Mouse (Mus musculus): ENCODE measurements around the gene Pxmp4. TPM values are rescaled to one million over a fixed set of nuclear protein-coding genes. Genes with fewer than 3 reads are reported as not detected.

Pxmp4 gene
- total RNA-seq, 2 experiments from 2014 or later = 9.0 to 11.2 TPM

GRCm38 (mm10) chr2:154551476-154551875, 52.0 kb downstream of the Pxmp4 start, which contains the start of gene Actl10:
Gene Actl10 (plus strand): TSS chr2:154551776.
- no peak for ATAC-seq (replicated peaks; ENCODE audit: low FRiP score, poor library complexity, severe bottlenecking)

- ATAC-seq (replicated peaks; ENCODE audit: low FRiP score, poor library complexity, severe bottlenecking) = no peak
Observed at GRCm38 (mm10) chr2:154550937-154551336, 52.6 kb downstream of the Pxmp4 start.

GRCm38 (mm10) chr2:154549886-154550189, 53.7 kb downstream of the Pxmp4 start:
- no peak for ATAC-seq (replicated peaks; ENCODE audit: low FRiP score, poor library complexity, severe bottlenecking)

- peak; percentile 50 for ATAC-seq (replicated peaks; ENCODE audit: low FRiP score, poor library complexity, severe bottlenecking)
Observed at GRCm38 (mm10) chr2:154549127-154549885, 54.2 kb downstream of the Pxmp4 start.

GRCm38 (mm10) chr2:154548688-154549087, 54.8 kb downstream of the Pxmp4 start:
- no peak for ATAC-seq (replicated peaks; ENCODE audit: low FRiP score, poor library complexity, severe bottlenecking)

- ATAC-seq (replicated peaks; ENCODE audit: low FRiP score, poor library complexity, severe bottlenecking) = no peak
Observed at GRCm38 (mm10) chr2:154546711-154547110, 56.8 kb downstream of the Pxmp4 start, which contains the start of gene 1700003F12Rik. Gene 1700003F12Rik (plus strand): TSS chr2:154547085.

- ATAC-seq (replicated peaks; ENCODE audit: low FRiP score, poor library complexity, severe bottlenecking) = no peak
Observed at GRCm38 (mm10) chr2:154543567-154544347, 59.8 kb downstream of the Pxmp4 start.

GRCm38 (mm10) chr2:154541630-154542029, 61.9 kb downstream of the Pxmp4 start:
- no peak for ATAC-seq (replicated peaks; ENCODE audit: low FRiP score, poor library complexity, severe bottlenecking)

- no peak for ATAC-seq (replicated peaks; ENCODE audit: low FRiP score, poor library complexity, severe bottlenecking)
Observed at GRCm38 (mm10) chr2:154539720-154540119, 63.8 kb downstream of the Pxmp4 start.

- ATAC-seq (replicated peaks; ENCODE audit: low FRiP score, poor library complexity, severe bottlenecking) = no peak
Observed at GRCm38 (mm10) chr2:154538710-154539109, 64.8 kb downstream of the Pxmp4 start.

GRCm38 (mm10) chr2:154538310-154538709, 65.2 kb downstream of the Pxmp4 start:
- ATAC-seq (replicated peaks; ENCODE audit: low FRiP score, poor library complexity, severe bottlenecking) = no peak

Other genes with a start within 250 kb of the Pxmp4 start
- gene Cdk5rap1, start 230.7 kb downstream of the Pxmp4 start, total RNA-seq (2015; ENCODE audit: low replicate concordance) = 5.9 and 13.1 TPM in 2 replicates
- 12.7 and 21.5 TPM in 2 replicates for gene Cdk5rap1, start 230.7 kb downstream of the Pxmp4 start, total RNA-seq (2017; ENCODE audit: low replicate concordance)
- not detected in 2 replicates for gene Snta1, start 195.6 kb downstream of the Pxmp4 start, total RNA-seq (2015; ENCODE audit: low replicate concordance)
- 0.17 and 0.56 TPM in 2 replicates for gene Snta1, start 195.6 kb downstream of the Pxmp4 start, total RNA-seq (2017; ENCODE audit: low replicate concordance)
- 5.6 and 8.5 TPM in 2 replicates for gene Cbfa2t2, start 167.2 kb downstream of the Pxmp4 start, total RNA-seq (2015; ENCODE audit: low replicate concordance)
- 2.9 and 9.5 TPM in 2 replicates for gene Cbfa2t2, start 167.2 kb downstream of the Pxmp4 start, total RNA-seq (2017; ENCODE audit: low replicate concordance)
- not detected in 2 replicates for gene 1700003F12Rik, start 56.6 kb downstream of the Pxmp4 start, total RNA-seq (2015; ENCODE audit: low replicate concordance)
- gene 1700003F12Rik, start 56.6 kb downstream of the Pxmp4 start, total RNA-seq (2017; ENCODE audit: low replicate concordance) = not detected in 2 replicates
- not detected in 2 replicates for gene Actl10, start 51.9 kb downstream of the Pxmp4 start, total RNA-seq (2015; ENCODE audit: low replicate concordance)
- not detected in 2 replicates for gene Actl10, start 51.9 kb downstream of the Pxmp4 start, total RNA-seq (2017; ENCODE audit: low replicate concordance)
- gene Necab3, start 44.8 kb downstream of the Pxmp4 start, total RNA-seq (2015; ENCODE audit: low replicate concordance) = 0.63 TPM in 1 of 2 replicates, not detected in the other
- gene Necab3, start 44.8 kb downstream of the Pxmp4 start, total RNA-seq (2017; ENCODE audit: low replicate concordance) = 11.6 TPM in 1 of 2 replicates, not detected in the other
- 6.7 and 11.1 TPM in 2 replicates for gene E2f1, start 33.8 kb downstream of the Pxmp4 start, total RNA-seq (2015; ENCODE audit: low replicate concordance)
- 5.5 and 7.0 TPM in 2 replicates for gene E2f1, start 33.8 kb downstream of the Pxmp4 start, total RNA-seq (2017; ENCODE audit: low replicate concordance)
- gene Zfp341, start 9.6 kb upstream of the Pxmp4 start, total RNA-seq (2015; ENCODE audit: low replicate concordance) = 6.9 and 11.0 TPM in 2 replicates
- gene Zfp341, start 9.6 kb upstream of the Pxmp4 start, total RNA-seq (2017; ENCODE audit: low replicate concordance) = 6.4 TPM in 2 replicates
- 6.7 TPM in 1 of 2 replicates, not detected in the other for gene 4930519P11Rik, start 9.7 kb upstream of the Pxmp4 start, total RNA-seq (2015; ENCODE audit: low replicate concordance)
- 1.8 TPM in 1 of 2 replicates, not detected in the other for gene 4930519P11Rik, start 9.7 kb upstream of the Pxmp4 start, total RNA-seq (2017; ENCODE audit: low replicate concordance)
- gene Chmp4b, start 48.0 kb upstream of the Pxmp4 start, total RNA-seq (2015; ENCODE audit: low replicate concordance) = 28.0 and 35.7 TPM in 2 replicates
- 47.3 and 59.0 TPM in 2 replicates for gene Chmp4b, start 48.0 kb upstream of the Pxmp4 start, total RNA-seq (2017; ENCODE audit: low replicate concordance)
- not detected in 2 replicates for gene Gm14214, start 166.3 kb upstream of the Pxmp4 start, total RNA-seq (2015; ENCODE audit: low replicate concordance)
- not detected in 2 replicates for gene Gm14214, start 166.3 kb upstream of the Pxmp4 start, total RNA-seq (2017; ENCODE audit: low replicate concordance)
- 31.1 and 38.2 TPM in 2 replicates for gene Raly, start 187.4 kb upstream of the Pxmp4 start, total RNA-seq (2015; ENCODE audit: low replicate concordance)
- gene Raly, start 187.4 kb upstream of the Pxmp4 start, total RNA-seq (2017; ENCODE audit: low replicate concordance) = 51.7 and 77.5 TPM in 2 replicates
- not detected in 2 replicates for gene a, start 187.7 kb upstream of the Pxmp4 start, total RNA-seq (2015; ENCODE audit: low replicate concordance)
- gene a, start 187.7 kb upstream of the Pxmp4 start, total RNA-seq (2017; ENCODE audit: low replicate concordance) = not detected in 2 replicates